Mouse (Mus musculus): Measurements from ENCODE around the gene Hcn2. TPM values are rescaled to one million over a fixed set of nuclear protein-coding genes. Genes with fewer than 3 reads are reported as not detected.

The Hcn2 gene
- total and polyA plus RNA-seq, 3 experiments, result 0.11 to 0.27 TPM; not detected in 1

DNA sequence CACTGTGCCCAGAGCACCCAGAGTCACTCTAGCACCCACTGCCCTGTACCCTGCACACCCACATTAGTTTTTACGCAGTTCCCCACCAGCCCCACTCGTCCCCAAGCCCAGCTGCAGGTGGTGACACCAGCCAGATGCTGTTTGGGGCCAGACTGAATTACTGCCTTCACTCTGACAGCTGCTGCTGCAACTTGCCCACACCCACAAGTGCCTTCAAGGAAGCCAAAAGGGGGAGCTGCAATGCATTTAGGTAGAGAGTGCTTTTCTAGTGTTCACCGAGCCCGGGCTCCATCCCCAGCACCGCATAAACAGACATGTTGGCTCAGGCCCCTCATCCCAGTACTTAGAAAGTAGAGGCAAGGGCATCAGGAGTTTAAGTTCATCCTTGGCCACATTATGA, 65.5 kb downstream of the Hcn2 start:
- peaks cover 52% of the 10 kb centered on the region for H3K27me3 ChIP-seq (ENCODE audit: insufficient read depth, low read length)
- TF ChIP-seq GATA2 (IDR thresholded peaks at IDR 0.05; ENCODE audit: borderline replicate concordance, low read depth, low read length), result no peak
- no peak for TF ChIP-seq GATA1 (IDR thresholded peaks at IDR 0.05; ENCODE audit: borderline replicate concordance, low read length)
- no peak for TF ChIP-seq POLR2AphosphoS5 (IDR thresholded peaks at IDR 0.05; ENCODE audit: insufficient replicate concordance, low read depth, low read length)

DNA sequence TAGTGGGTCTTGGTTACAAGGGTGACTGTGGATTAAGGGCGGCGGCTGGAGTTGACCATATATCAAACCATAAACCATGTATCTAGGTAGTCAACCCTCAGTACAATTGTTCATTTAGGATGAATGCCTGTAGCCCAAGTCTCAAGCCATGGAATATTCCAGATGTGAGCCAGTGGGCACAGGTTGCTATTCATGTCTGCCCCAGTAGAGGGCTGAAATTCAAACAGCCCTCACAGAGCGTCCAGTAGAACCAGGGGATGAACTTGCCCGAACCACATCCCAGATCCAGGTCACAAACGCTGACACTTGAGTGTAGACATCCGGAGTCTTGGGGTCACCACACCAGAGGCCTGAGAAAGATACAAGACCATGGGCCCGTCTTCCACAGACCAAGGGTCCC, 66.6 kb downstream of the Hcn2 start:
- peaks cover 18% of the 10 kb centered on the region for H3K4me1 ChIP-seq (ENCODE audit: insufficient read depth, low read depth, low read length)
- H3K4me3 ChIP-seq (ENCODE audit: low read depth, low read length), result no peak overlapping the region
- DNase-seq (ENCODE audit: low spot score) (no peak), ATAC-seq (ENCODE audit: extremely low read depth, insufficient number of reproducible peaks, low FRiP score, poor library complexity, severe bottlenecking) (no peak)
- H3K36me3 ChIP-seq (replicated peaks), result no peaks in the 10 kb centered on the region
- TF ChIP-seq POLR2AphosphoS5 (IDR thresholded peaks at IDR 0.05; ENCODE audit: insufficient replicate concordance, low read depth, low read length), result no peak
- no peak for TF ChIP-seq CTCF (IDR thresholded peaks at IDR 0.05; ENCODE audit: low read depth, low read length)
- no peak for TF ChIP-seq TAL1 (conservative IDR thresholded peaks at IDR 0.05; ENCODE audit: low read depth, low read length)
- TF ChIP-seq GATA1 (IDR thresholded peaks at IDR 0.05; ENCODE audit: borderline replicate concordance, low read length), result no peak
- no peak for TF ChIP-seq GATA2 (IDR thresholded peaks at IDR 0.05; ENCODE audit: borderline replicate concordance, low read depth, low read length)
- peaks cover 47% of the 10 kb centered on the region for H3K27me3 ChIP-seq (ENCODE audit: insufficient read depth, low read length)
- 0 out of 2 replicates have a peak, but pooled peaks cover 2% of the 10 kb centered on the region for H3K9me3 ChIP-seq (replicated peaks)

More for the DNA sequence above, 65.5 kb downstream of the Hcn2 start:
- Histone ChIP-seq H3K4me1 (ENCODE audit: insufficient read depth, low read depth, low read length) (peaks cover 23% of the 10 kb centered on the region), H3K9me3 (replicated peaks) (0 out of 2 replicates have a peak, but pooled peaks cover 2% of the 10 kb centered on the region), H3K4me3 (ENCODE audit: low read depth, low read length) (no peak overlapping the region), H3K36me3 (replicated peaks) (no peaks in the 10 kb centered on the region)
- DNase-seq (ENCODE audit: low spot score), result no peak
- ATAC-seq (ENCODE audit: extremely low read depth, insufficient number of reproducible peaks, low FRiP score, poor library complexity, severe bottlenecking), result no peak

DNA sequence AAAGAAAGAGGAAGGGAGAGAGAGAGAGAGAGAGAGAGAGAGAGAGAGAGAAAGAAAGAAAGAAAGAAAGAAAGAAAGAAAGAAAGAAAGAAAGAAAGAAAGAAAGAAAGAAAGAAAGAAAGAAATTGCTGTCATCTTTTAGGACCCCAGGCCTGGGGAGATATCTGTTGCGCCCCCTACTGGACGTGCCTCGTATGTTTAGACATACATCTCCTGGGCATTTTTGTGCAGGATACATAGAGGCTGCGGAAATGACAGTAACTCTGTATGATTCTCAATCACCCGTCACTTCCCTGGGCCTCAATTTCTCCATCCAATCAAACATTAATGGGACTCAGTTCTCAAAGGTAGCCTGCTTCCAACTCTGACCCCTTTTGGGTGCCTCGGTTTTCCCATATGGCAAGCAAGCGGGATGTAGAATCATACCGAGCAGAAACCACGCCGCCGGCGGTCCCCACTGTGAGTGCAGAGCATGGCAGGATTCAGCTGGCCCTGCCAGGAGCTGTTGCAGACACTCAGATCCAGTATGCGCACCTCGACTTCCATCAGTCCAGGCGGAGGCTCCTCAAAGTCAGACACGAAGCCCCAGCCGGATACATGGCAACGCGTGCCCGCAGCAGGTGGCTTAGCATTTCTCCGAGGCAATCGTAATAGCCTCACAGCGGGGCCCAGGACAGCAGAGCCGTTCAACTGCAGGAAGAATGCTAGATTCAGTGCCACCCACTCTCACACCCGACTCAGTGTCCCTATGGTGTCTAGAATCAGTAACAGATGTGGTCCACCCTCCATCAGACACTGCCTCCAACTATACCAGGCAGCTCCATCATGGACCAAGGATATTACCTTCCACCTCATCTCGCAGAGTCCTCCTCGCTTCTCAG, 67.7 kb downstream of the Hcn2 start:
- Histone ChIP-seq H3K27me3 (ENCODE audit: insufficient read depth, low read length) (peaks cover 38% of the 10 kb centered on the region), H3K4me1 (ENCODE audit: insufficient read depth, low read depth, low read length) (peaks cover 22% of the 10 kb centered on the region), H3K4me3 (ENCODE audit: low read depth, low read length) (no peak overlapping the region), H3K9me3 (replicated peaks) (0 out of 2 replicates have a peak, but pooled peaks cover 2% of the 10 kb centered on the region), H3K36me3 (replicated peaks) (no peaks in the 10 kb centered on the region)
- TF ChIP-seq CTCF (IDR thresholded peaks at IDR 0.05; ENCODE audit: low read depth, low read length), result peak; percentile 35
- TF ChIP-seq GATA1 (IDR thresholded peaks at IDR 0.05; ENCODE audit: borderline replicate concordance, low read length), result no peak
- no peak for ATAC-seq (ENCODE audit: extremely low read depth, insufficient number of reproducible peaks, low FRiP score, poor library complexity, severe bottlenecking)
- DNase-seq (ENCODE audit: low spot score), result no peak

Other genes starting within 250 kb of the Hcn2 start
Only the 20 nearest of the 30 such genes appear.
- gene Mier2, start 161.4 kb upstream of the Hcn2 start, total RNA-seq (2014; fragmentation: Nextera tagmentation), result not detected in 2 replicates
- gene Mier2, start 161.4 kb upstream of the Hcn2 start, total RNA-seq (2017), result not detected in 2 replicates
- gene Mier2, start 161.4 kb upstream of the Hcn2 start, polyA plus RNA-seq (2012), result 0.05 TPM in 1 of 2 replicates, not detected in the other
- not detected in 2 replicates for gene Theg, start 129.3 kb upstream of the Hcn2 start, total RNA-seq (2014; fragmentation: Nextera tagmentation)
- 0.17 TPM in 1 of 2 replicates, not detected in the other for gene Theg, start 129.3 kb upstream of the Hcn2 start, total RNA-seq (2017)
- gene Theg, start 129.3 kb upstream of the Hcn2 start, polyA plus RNA-seq (2012), result not detected in 2 replicates
- not detected in 2 replicates for gene C2cd4c, start 102.6 kb upstream of the Hcn2 start, total RNA-seq (2014; fragmentation: Nextera tagmentation)
- gene C2cd4c, start 102.6 kb upstream of the Hcn2 start, total RNA-seq (2017), result 0.06 TPM in 1 of 2 replicates, not detected in the other
- gene C2cd4c, start 102.6 kb upstream of the Hcn2 start, polyA plus RNA-seq (2012), result not detected in 2 replicates
- gene Shc2, start 78.7 kb upstream of the Hcn2 start, total RNA-seq (2014; fragmentation: Nextera tagmentation), result not detected in 2 replicates
- 0.05 TPM in 1 of 2 replicates, not detected in the other for gene Shc2, start 78.7 kb upstream of the Hcn2 start, total RNA-seq (2017)
- gene Shc2, start 78.7 kb upstream of the Hcn2 start, polyA plus RNA-seq (2012), result not detected in 2 replicates
- gene Odf3l2, start 70.9 kb upstream of the Hcn2 start, total RNA-seq (2014; fragmentation: Nextera tagmentation), result not detected in 2 replicates
- 0.11 TPM in 1 of 2 replicates, not detected in the other for gene Odf3l2, start 70.9 kb upstream of the Hcn2 start, total RNA-seq (2017)
- not detected in 2 replicates for gene Odf3l2, start 70.9 kb upstream of the Hcn2 start, polyA plus RNA-seq (2012)
- not detected in 2 replicates for gene Madcam1, start 52.1 kb upstream of the Hcn2 start, total RNA-seq (2014; fragmentation: Nextera tagmentation)
- not detected in 2 replicates for gene Madcam1, start 52.1 kb upstream of the Hcn2 start, total RNA-seq (2017)
- not detected in 2 replicates for gene Madcam1, start 52.1 kb upstream of the Hcn2 start, polyA plus RNA-seq (2012)
- gene Tpgs1, start 47.3 kb upstream of the Hcn2 start, total RNA-seq (2014; fragmentation: Nextera tagmentation), result 13.9 and 20.2 TPM in 2 replicates
- gene Tpgs1, start 47.3 kb upstream of the Hcn2 start, total RNA-seq (2017), result 11.6 and 15.5 TPM in 2 replicates
- 78.0 and 91.9 TPM in 2 replicates for gene Tpgs1, start 47.3 kb upstream of the Hcn2 start, polyA plus RNA-seq (2012)
- gene Cdc34, start 34.4 kb upstream of the Hcn2 start, total RNA-seq (2014; fragmentation: Nextera tagmentation), result 81.7 and 86.7 TPM in 2 replicates
- gene Cdc34, start 34.4 kb upstream of the Hcn2 start, total RNA-seq (2017), result 132 and 136 TPM in 2 replicates
- 492 and 603 TPM in 2 replicates for gene Cdc34, start 34.4 kb upstream of the Hcn2 start, polyA plus RNA-seq (2012)
- gene Gzmm, start 27.6 kb upstream of the Hcn2 start, total RNA-seq (2014; fragmentation: Nextera tagmentation), result not detected in 2 replicates
- 0.33 and 0.46 TPM in 2 replicates for gene Gzmm, start 27.6 kb upstream of the Hcn2 start, total RNA-seq (2017)
- 0.19 and 0.28 TPM in 2 replicates for gene Gzmm, start 27.6 kb upstream of the Hcn2 start, polyA plus RNA-seq (2012)
- 742 and 832 TPM in 2 replicates for gene Bsg, start 12.1 kb upstream of the Hcn2 start, total RNA-seq (2014; fragmentation: Nextera tagmentation)
- 308 and 330 TPM in 2 replicates for gene Bsg, start 12.1 kb upstream of the Hcn2 start, total RNA-seq (2017)
- 872 and 1,137 TPM in 2 replicates for gene Bsg, start 12.1 kb upstream of the Hcn2 start, polyA plus RNA-seq (2012)
- gene Polrmt, start 29.9 kb downstream of the Hcn2 start, total RNA-seq (2014; fragmentation: Nextera tagmentation), result 44.5 and 50.5 TPM in 2 replicates
- gene Polrmt, start 29.9 kb downstream of the Hcn2 start, total RNA-seq (2017), result 16.7 and 17.1 TPM in 2 replicates
- gene Polrmt, start 29.9 kb downstream of the Hcn2 start, polyA plus RNA-seq (2012), result 45.3 and 45.5 TPM in 2 replicates
- not detected in 2 replicates for gene Fgf22, start 38.4 kb downstream of the Hcn2 start, total RNA-seq (2014; fragmentation: Nextera tagmentation)
- gene Fgf22, start 38.4 kb downstream of the Hcn2 start, total RNA-seq (2017), result 0.44 TPM in 1 of 2 replicates, not detected in the other
- gene Fgf22, start 38.4 kb downstream of the Hcn2 start, polyA plus RNA-seq (2012), result not detected in 2 replicates
- gene Rnf126, start 50.3 kb downstream of the Hcn2 start, total RNA-seq (2014; fragmentation: Nextera tagmentation), result 109 and 129 TPM in 2 replicates
- 23.5 and 25.2 TPM in 2 replicates for gene Rnf126, start 50.3 kb downstream of the Hcn2 start, total RNA-seq (2017)
- gene Rnf126, start 50.3 kb downstream of the Hcn2 start, polyA plus RNA-seq (2012), result 353 and 382 TPM in 2 replicates
- gene Fstl3, start 60.6 kb downstream of the Hcn2 start, total RNA-seq (2014; fragmentation: Nextera tagmentation), result not detected in 2 replicates
- 0.12 and 0.22 TPM in 2 replicates for gene Fstl3, start 60.6 kb downstream of the Hcn2 start, total RNA-seq (2017)
- gene Fstl3, start 60.6 kb downstream of the Hcn2 start, polyA plus RNA-seq (2012), result 0.05 TPM in 1 of 2 replicates, not detected in the other
- not detected in 2 replicates for gene Prss57, start 74.3 kb downstream of the Hcn2 start, total RNA-seq (2014; fragmentation: Nextera tagmentation)
- 0.05 TPM in 1 of 2 replicates, not detected in the other for gene Prss57, start 74.3 kb downstream of the Hcn2 start, total RNA-seq (2017)
- gene Prss57, start 74.3 kb downstream of the Hcn2 start, polyA plus RNA-seq (2012), result not detected in 2 replicates
- gene Palm, start 76.9 kb downstream of the Hcn2 start, total RNA-seq (2014; fragmentation: Nextera tagmentation), result not detected in 2 replicates
- gene Palm, start 76.9 kb downstream of the Hcn2 start, total RNA-seq (2017), result 0.11 and 0.17 TPM in 2 replicates
- 0.42 and 0.44 TPM in 2 replicates for gene Palm, start 76.9 kb downstream of the Hcn2 start, polyA plus RNA-seq (2012)
- gene Misp, start 104.4 kb downstream of the Hcn2 start, total RNA-seq (2014; fragmentation: Nextera tagmentation), result not detected in 2 replicates
- 0.33 TPM in 1 of 2 replicates, not detected in the other for gene Misp, start 104.4 kb downstream of the Hcn2 start, total RNA-seq (2017)
- not detected in 2 replicates for gene Misp, start 104.4 kb downstream of the Hcn2 start, polyA plus RNA-seq (2012)
- 333 and 387 TPM in 2 replicates for gene Ptbp1, start 137.8 kb downstream of the Hcn2 start, total RNA-seq (2014; fragmentation: Nextera tagmentation)
- gene Ptbp1, start 137.8 kb downstream of the Hcn2 start, total RNA-seq (2017), result 168 and 190 TPM in 2 replicates
- gene Ptbp1, start 137.8 kb downstream of the Hcn2 start, polyA plus RNA-seq (2012), result 1,117 and 1,292 TPM in 2 replicates
- gene Prtn3, start 157.8 kb downstream of the Hcn2 start, total RNA-seq (2014; fragmentation: Nextera tagmentation), result not detected in 2 replicates
- 0.49 TPM in 1 of 2 replicates, not detected in the other for gene Prtn3, start 157.8 kb downstream of the Hcn2 start, total RNA-seq (2017)
- 2.0 and 2.1 TPM in 2 replicates for gene Prtn3, start 157.8 kb downstream of the Hcn2 start, polyA plus RNA-seq (2012)
- not detected in 2 replicates for gene Plppr3, start 158.0 kb downstream of the Hcn2 start, total RNA-seq (2014; fragmentation: Nextera tagmentation)
- gene Plppr3, start 158.0 kb downstream of the Hcn2 start, total RNA-seq (2017), result 0.06 and 0.82 TPM in 2 replicates
- gene Plppr3, start 158.0 kb downstream of the Hcn2 start, polyA plus RNA-seq (2012), result 0.13 and 0.20 TPM in 2 replicates